Mouse (Mus musculus) spleen, adult 12 weeks (tissue): ENCODE measurements at regions not wholly inside any gene's neighbourhood (a gene's known extent, or its start where the extent isn't known, plus 50 kb on each side); places are given as distances from the start of the nearest gene placed in this dataset.
"Not testable (repeated sequence)": the region's sequence is repeated elsewhere in the genome, so short reads cannot be mapped to it uniquely, and the experiment has no call there.

Experiments
- DNase-seq: peaks from one replicate; pipeline ENCODE4 v3.0.0; 2022; ENCODE audit warnings: low spot score

GRCm38 (mm10) chr1:157048996-157049395, 59.5 kb downstream of the Tex35 start:
- no peak for DNase-seq

GRCm38 (mm10) chr1:157048201-157048923, 60.1 kb downstream of the Tex35 start:
- DNase-seq = no peak

- DNase-seq = no peak
Measured at GRCm38 (mm10) chr1:157047751-157048200, 60.7 kb downstream of the Tex35 start.

- DNase-seq = no peak
Measured at GRCm38 (mm10) chr1:157046760-157047182, 61.7 kb downstream of the Tex35 start.

GRCm38 (mm10) chr1:157039836-157040196, 68.7 kb downstream of the Tex35 start:
- DNase-seq = no peak

- DNase-seq = peak; percentile 37
Measured at GRCm38 (mm10) chr1:157039016-157039835, 69.3 kb downstream of the Tex35 start.

GRCm38 (mm10) chr1:157038111-157039008, 70.1 kb downstream of the Tex35 start:
- no peak for DNase-seq

GRCm38 (mm10) chr1:157037246-157037991, 71.1 kb downstream of the Tex35 start:
- DNase-seq = no peak

- no peak for DNase-seq
Measured at GRCm38 (mm10) chr1:157036779-157037178, 71.7 kb downstream of the Tex35 start.

- not testable (repeated sequence) for DNase-seq
Measured at GRCm38 (mm10) chr1:157035221-157035620, 73.3 kb downstream of the Tex35 start.

- DNase-seq = no peak
Measured at GRCm38 (mm10) chr1:157028682-157029081, 79.8 kb downstream of the Tex35 start.

GRCm38 (mm10) chr1:157027681-157028080, 80.8 kb downstream of the Tex35 start:
- DNase-seq = no peak

- DNase-seq = no peak
Measured at GRCm38 (mm10) chr1:157023462-157023861, 84.0 kb upstream of the Ralgps2 start.

- no peak for DNase-seq
Measured at GRCm38 (mm10) chr1:157022456-157023435, 83.3 kb upstream of the Ralgps2 start.

GRCm38 (mm10) chr1:157019892-157020291, 80.5 kb upstream of the Ralgps2 start:
- no peak for DNase-seq

- DNase-seq = no peak
Measured at GRCm38 (mm10) chr1:157018726-157019125, 79.3 kb upstream of the Ralgps2 start.

- DNase-seq = no peak
Measured at GRCm38 (mm10) chr1:157017198-157017994, 78.0 kb upstream of the Ralgps2 start.

- DNase-seq = no peak
Measured at GRCm38 (mm10) chr1:157016625-157017024, 77.2 kb upstream of the Ralgps2 start.
